Mouse (Mus musculus) leukemia stem cell, adult 10-12 weeks (primary cell): Measurements from ENCODE around the gene Socs3. TPM values are rescaled to one million over a fixed set of nuclear protein-coding genes. Genes with fewer than 3 reads are reported as not detected.

ENCODE experiments used
- polyA plus RNA-seq: library from polyadenylated mRNA; stranded (reverse); fragments of >175 nt; gene quantifications from 2 replicates; pipeline ENCODE4 v1.2.3, GENCODE M21; 2012; ENCODE audit warnings: low replicate concordance

Socs3 gene
- 47.9 and 48.7 TPM in 2 replicates for polyA plus RNA-seq

DNA sequence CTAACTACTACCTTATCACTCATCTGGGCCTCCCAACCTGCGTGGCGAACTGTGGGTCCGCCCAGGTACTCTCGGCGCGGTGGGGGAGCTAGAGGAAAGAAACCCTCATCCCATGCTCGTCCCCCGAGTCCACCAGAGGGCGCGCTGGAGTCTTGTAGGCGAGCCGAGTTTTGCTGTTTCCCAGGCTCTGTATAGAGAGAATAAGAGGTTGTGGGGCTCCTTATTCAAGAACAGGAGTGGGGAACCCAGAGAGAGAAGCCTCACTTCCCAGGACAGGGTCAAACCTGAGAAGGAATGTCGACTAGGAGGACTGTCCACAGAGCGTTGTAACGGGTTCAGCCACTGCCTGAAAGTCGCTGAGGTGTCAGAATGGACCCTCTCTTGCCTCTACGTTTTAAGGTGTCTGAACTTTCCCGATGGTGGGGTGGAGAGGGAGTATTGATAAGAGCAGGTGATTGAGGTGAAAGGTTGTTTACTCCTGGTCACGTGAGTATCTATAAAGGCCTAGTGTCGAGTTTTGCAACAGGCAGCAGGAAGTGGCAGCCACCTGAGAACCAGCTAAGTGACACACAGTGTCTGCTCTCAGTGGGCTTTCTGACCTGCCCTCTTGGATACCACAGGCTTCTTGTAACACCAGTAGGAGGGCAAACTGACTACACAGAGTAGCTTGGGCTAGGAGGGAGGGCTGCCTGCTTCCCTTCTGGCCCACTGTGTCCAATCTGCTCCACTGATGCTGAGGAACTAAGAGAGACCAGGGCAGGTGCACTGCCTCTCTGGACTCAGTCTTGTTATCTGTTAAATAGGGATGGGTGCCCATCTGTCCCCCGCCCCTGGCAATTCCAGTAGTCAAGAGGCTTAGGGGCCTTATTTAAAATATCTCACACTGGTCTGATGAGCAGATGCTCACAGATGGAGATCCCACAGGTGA is at the start of gene Socs3:
Gene Socs3, minus strand, starts transcription at position 103 of the 928 bp plus-strand sequence.

DNA sequence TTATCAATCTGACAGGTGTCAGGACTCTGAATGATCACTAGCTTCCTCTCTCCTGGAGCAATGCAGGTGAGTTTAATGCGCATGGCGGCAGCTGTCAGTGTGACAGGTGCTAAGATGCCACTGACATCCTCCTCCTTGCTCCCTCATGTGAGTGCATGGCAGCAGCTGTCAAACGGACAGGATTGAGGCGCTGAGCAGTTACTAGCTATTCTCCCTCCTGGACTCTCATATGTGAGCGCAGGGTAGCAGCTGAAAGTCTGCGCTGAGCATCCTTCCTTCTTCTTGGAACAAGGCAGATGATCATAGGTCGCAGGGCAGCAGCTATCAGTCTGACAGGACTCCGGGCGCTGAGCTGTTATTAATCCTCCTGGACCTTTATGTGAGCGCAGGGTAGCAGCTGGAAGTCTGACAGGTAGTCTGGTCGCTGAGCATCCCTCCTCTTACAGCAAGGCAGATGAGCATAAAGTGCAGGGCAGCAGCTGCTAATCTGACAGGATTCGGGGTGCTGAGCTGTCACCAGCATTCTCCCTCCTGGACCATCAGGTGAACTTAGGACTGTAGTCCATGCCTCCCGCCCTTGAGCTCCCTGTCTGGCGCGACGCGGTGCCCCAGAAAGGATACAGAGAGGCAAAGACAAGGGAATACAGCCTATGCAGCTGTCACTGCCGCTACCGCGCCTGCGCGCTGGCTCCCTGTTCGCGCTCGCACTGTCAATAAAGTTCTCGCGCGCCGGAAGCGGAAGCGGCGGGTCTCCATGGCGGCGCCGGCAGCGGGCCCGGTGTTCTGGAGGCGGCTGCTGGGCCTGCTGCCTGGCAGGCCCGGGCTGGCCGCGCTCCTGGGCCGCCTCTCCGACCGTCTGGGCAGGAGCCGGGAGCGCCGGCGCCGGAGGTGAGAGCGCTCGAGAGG is 16.5 kb upstream of the Socs3 start, which contains the start of gene Pgs1:
Gene Pgs1, plus strand, starts transcription at position 167 of the 906 bp plus-strand sequence.

Other genes with a start within 250 kb of the Socs3 start
- gene Tmc8, start 188.0 kb downstream of the Socs3 start, polyA plus RNA-seq = 398 and 573 TPM in 2 replicates
- 153 and 298 TPM in 2 replicates for gene Tmc6, start 187.8 kb downstream of the Socs3 start, polyA plus RNA-seq
- 66.8 and 105 TPM in 2 replicates for gene 6030468B19Rik, start 172.4 kb downstream of the Socs3 start, polyA plus RNA-seq
- gene Gm20708, start 160.4 kb downstream of the Socs3 start, polyA plus RNA-seq = 0.69 and 2.2 TPM in 2 replicates
- 152 and 162 TPM in 2 replicates for gene Syngr2, start 160.4 kb downstream of the Socs3 start, polyA plus RNA-seq
- gene Afmid, start 144.1 kb downstream of the Socs3 start, polyA plus RNA-seq = 2.8 and 18.0 TPM in 2 replicates
- gene Tk1, start 144.0 kb downstream of the Socs3 start, polyA plus RNA-seq = 50.5 and 122 TPM in 2 replicates
- gene Birc5, start 120.8 kb downstream of the Socs3 start, polyA plus RNA-seq = 28.6 and 111 TPM in 2 replicates
- 0.09 TPM in 1 of 2 replicates, not detected in the other for gene Tmem235, start 109.3 kb downstream of the Socs3 start, polyA plus RNA-seq
- 3.1 TPM in 2 replicates for gene Tha1, start 96.6 kb downstream of the Socs3 start, polyA plus RNA-seq
- gene Pgs1, start 16.2 kb upstream of the Socs3 start, polyA plus RNA-seq = 28.3 and 38.8 TPM in 2 replicates
- not detected in 2 replicates for gene Dnah17, start 160.6 kb upstream of the Socs3 start, polyA plus RNA-seq